Mouse (Mus musculus) MN1 (cell line): ENCODE measurements around the gene Chst11.

Experiments used
- DNase-seq: peaks from one replicate; pipeline ENCODE4 v3.0.0-alpha.2; 2016; ENCODE audit warnings: low spot score

Chst11 gene

DNA sequence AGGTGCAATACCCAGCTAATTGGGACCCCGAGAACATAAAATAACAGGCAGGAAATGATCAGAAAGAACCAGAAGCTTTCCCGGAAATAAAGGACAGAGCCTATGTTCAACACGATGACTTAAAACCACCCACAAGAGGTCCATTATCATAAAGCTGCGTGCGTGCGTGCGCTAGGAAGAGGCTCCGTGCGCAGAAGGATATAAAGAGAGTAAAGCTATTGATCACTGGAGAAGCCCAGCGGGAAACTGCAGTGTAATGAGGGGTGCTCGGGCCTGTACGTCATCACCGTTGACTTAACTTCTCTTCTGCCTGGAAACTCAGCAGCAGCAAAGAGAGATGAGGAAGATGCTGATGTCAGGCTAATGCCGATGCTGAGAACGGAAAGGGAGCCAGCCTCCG lies 224.8 kb downstream of the Chst11 start:
- DNase-seq, result no peak

GRCm38 (mm10) chr10:83210968-83211583 lies 225.8 kb downstream of the Chst11 start:
- no peak for DNase-seq

DNA sequence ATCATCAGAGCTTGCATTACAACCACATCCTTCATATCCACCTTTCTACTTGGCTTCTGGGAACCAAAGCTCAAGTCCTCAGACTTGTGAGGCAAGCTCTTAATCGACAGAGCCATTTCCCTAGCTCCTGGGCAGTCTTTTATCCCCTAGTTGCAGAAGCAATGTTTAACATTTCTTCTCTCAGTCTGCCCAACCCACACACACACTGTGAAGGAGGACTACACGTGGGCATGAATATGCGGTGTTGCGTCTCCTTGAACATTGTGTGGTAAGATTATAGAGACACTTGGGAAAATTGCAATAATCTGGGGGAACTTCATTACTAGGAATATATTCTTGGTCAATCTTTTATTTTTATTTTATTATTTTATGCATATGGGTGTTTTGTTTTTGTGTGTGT lies 227.3 kb downstream of the Chst11 start:
- DNase-seq, result no peak

GRCm38 (mm10) chr10:83215559-83215958 lies 230.3 kb downstream of the Chst11 start:
- no peak for DNase-seq

GRCm38 (mm10) chr10:83217256-83217655 lies 232.0 kb downstream of the Chst11 start:
- DNase-seq, result no peak

DNA sequence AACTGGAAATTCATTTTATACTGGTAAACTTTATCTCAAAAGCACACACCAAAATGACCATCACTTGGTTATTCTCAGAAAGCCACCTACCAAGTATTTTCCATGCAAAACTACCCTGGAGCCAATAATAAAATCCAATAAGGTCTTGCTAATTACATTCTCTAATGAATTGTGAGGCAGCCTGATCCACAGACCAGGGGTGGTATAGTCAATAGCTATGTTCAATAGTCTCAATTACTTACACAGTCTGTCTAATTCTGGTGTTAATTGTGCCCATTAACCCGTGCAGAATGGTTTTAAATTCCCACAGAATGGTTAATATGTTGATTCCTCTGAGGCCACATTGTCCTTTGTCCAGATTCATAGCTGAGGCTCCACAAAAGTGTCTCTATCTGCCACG lies 233.5 kb downstream of the Chst11 start:
- no peak for DNase-seq

DNA sequence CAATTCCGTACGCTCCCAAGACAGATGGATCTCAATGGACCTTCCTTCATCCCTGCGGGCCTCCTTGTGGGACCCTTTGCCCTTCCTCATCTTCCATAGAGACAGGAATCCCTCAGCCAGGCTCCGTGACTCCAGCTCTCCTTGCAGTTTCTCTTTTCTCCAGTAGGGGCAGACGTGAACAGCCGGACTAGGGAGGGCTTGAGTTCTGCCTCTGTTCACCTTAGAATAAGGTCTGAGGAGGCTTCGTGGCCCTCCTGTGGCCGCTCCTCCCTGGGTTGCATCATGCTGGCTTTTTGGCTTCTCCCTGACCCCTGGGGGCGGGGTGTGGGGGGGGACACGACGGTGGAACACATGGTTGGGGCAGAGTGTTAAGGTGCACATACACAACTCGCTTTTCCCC lies 234.4 kb downstream of the Chst11 start:
- peak; percentile 60 for DNase-seq

DNA sequence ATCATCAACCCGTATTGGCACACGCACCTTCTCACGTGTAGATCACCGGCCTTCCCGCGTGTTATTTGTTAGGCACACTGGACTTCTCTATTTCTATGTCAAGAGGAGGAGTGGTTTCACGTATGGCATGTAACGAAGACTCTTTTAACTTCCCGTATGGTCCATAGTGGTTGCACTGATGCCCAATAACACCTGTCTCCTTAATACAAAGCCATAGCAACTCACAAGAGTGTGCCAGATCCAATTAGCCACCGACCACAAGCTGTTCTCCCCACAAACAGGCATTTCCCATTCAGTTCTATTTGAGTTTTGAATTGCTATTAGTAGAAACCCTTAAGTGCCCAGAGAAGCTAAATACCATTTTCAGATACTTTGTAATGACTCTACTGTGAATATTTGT lies 234.9 kb downstream of the Chst11 start:
- no peak for DNase-seq

DNA sequence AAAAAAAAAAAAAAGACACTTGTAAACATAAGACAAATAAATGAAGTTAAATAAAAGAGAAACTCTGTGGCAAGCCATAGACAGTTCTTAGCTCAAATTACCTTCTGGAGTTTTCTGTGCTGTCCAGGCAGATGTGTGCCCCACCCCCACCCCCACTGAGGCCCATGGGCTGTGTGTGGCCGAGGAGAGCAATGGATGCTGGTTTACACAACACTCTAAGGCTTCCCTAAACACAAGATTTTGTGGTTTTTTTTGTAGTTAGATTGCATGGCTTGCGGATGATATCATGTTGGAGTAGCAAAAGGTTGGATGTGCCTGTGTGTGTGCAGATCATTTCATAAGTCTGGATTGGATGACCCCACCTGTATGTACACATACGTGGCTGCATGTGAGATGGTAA lies 235.5 kb downstream of the Chst11 start:
- no peak for DNase-seq

GRCm38 (mm10) chr10:83224999-83225398 lies 239.7 kb downstream of the Chst11 start:
- DNase-seq, result peak; percentile 12

DNA sequence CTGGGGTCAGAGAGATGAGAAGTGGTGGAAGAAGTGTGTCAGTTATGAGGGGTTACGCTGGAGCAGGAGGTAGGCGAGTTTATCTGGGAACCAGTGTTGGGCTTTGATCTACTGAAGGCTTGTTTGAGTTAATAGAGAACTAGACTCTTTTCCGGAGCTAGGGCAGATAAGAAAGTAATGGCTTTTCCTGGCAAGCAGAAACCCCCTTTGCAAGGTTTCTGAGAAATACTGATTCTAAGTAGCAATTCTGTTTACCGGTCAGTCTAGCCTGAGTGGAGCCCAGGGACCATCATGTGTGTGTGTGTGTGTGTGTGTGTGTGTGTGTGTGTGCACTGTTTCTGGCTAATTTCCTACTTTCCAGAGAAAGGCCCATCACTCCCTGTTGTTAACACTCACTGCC lies 243.3 kb downstream of the Chst11 start:
- DNase-seq, result no peak

- DNase-seq, result no peak
These were observed 248.7 kb downstream of the Chst11 start for GRCm38 (mm10) chr10:83233967-83234366.

- DNase-seq, result peak; percentile 17
These were observed 249.1 kb downstream of the Chst11 start for GRCm38 (mm10) chr10:83234391-83234790.

- no peak for DNase-seq
These were observed 256.9 kb downstream of the Chst11 start for GRCm38 (mm10) chr10:83242106-83242686.

DNA sequence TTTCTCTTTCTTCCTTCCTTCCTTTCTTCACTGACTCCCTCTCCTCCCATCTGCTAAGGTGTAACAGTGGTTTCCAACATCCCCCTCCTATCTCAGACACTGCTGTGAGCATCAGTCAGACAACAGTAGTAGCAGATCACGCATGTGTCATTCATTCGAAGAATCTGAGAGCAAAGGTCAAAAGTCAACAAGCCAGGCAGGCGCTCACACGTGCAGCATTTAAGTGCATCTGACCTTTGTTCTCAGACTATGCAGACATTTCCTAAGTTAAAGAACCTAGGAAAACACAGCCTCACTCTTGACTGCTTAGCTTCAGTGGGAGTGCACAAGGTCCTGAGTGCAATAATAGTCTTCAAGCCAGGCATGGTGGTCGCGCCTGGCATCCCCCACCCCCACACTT lies 258.8 kb downstream of the Chst11 start:
- no peak for DNase-seq
